12 mouse cellular contexts compared by ENCODE assay signal in the genomic region with DNA sequence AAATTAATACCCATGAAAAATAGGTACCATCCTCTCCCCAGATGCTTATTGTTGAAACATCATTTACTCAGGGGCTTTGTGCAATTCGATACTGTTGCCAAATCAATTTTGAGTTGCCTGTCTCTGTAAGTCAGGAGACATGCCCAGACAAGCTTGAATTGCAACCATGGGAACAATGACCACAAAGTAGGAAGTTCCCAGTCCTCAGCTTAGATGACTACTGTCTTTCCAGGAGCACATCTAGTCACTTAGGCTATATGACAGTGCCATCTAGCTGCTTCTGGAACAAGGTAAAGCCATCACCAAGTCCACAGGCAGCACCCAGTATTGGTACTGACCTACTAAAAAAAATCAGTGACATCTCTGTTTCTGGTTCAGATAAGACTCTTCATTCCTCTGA. TPM values are rescaled to one million over a fixed set of nuclear protein-coding genes. Genes with fewer than 3 reads are reported as not detected.
DNase-seq lines count a peak whose midpoint lies in the region; ATAC-seq and TF ChIP-seq lines count a peak whose summit lies in the region.
"Had no signal": no experiment of that assay in that cellular context is flagged by ENCODE, and none has a peak within 500 bp of the region (broad histone marks: within the 10 kb centered on the region; RNA-seq: fewer than 3 reads in every experiment).

No protein-coding gene starts in this region.

- peak in 1 of 3 experiments; percentile 25; a peak in 1 of 6 replicates for TF ChIP-seq CTCF in MEL (IDR thresholded peaks at IDR 0.05 in 2 of 3, conservative IDR thresholded peaks at IDR 0.05 in 1 of 3; ENCODE audit: control insufficient read depth in 1 of 3, insufficient read depth in 1 of 3, low read depth in 2 of 3, low read length in 3 of 3, poor library complexity in 1 of 3, severe bottlenecking in 1 of 3)
- peak; percentile 52 for TF ChIP-seq CTCF in liver, postnatal 0 days (IDR thresholded peaks at IDR 0.05; ENCODE audit: low read depth)

- WGBS in liver, postnatal 0 days (ENCODE audit: insufficient replicate concordance): 29% methylated on average over 1 of the region's 1 CpGs

- peak; percentile 4 to 15 for DNase-seq in lung, adult 18-20 months
- no peak for DNase-seq in lung, postnatal 14 days
- DNase-seq in MEL (ENCODE audit: low read depth, low spot score): peak; percentile 57
- DNase-seq in liver, postnatal 0 days: no peak
- DNase-seq in kidney, postnatal 25 days: no peak
- no peak for DNase-seq in adrenal gland, postnatal 25 days
- DNase-seq: gastrocnemius, postnatal 14 days; thymus, adult 2 months had no signal

- no peak for TF ChIP-seq POLR2A in MEL (IDR thresholded peaks at IDR 0.05; ENCODE audit: control insufficient read depth in 1 of 2, insufficient read depth in 1 of 2, low read depth in 1 of 2, low read length in 2 of 2, poor library complexity in 1 of 2)

- TF ChIP-seq RAD21 in MEL (IDR thresholded peaks at IDR 0.05; ENCODE audit: low read depth, low read length): peak; percentile 39

- no peak for TF ChIP-seq EP300 in MEL (IDR thresholded peaks at IDR 0.05; ENCODE audit: low read depth in 1 of 2, low read length in 2 of 2)
- TF ChIP-seq EP300 in liver, postnatal 0 days (IDR thresholded peaks at IDR 0.05; ENCODE audit: low read depth): no peak

- H3K4me3 ChIP-seq in MEL (ENCODE audit: control insufficient read depth in 1 of 2, insufficient read depth in 1 of 2, low read depth in 2 of 2, low read length in 2 of 2): no peak overlapping the region
- H3K4me3 ChIP-seq in liver, postnatal 0 days (ENCODE audit: low read depth, low read length): no peak overlapping the region
- H3K4me3 ChIP-seq: embryonic facial prominence, embryonic 12.5 days; midbrain, embryonic 12.5 days; neural tube, embryonic 15.5 days had no signal

- peaks cover 0 to 37% of the 10 kb centered on the region in 2 experiments; a peak in 2 of 4 replicates for H3K36me3 ChIP-seq in MEL (ENCODE audit: control insufficient read depth in 1 of 2, insufficient read depth in 2 of 2, low read length in 2 of 2)
- no peaks in the 10 kb centered on the region for H3K36me3 ChIP-seq in liver, postnatal 0 days (replicated peaks; ENCODE audit: insufficient read depth, low read length)
- H3K36me3 ChIP-seq: embryonic facial prominence, embryonic 12.5 days; midbrain, embryonic 12.5 days; neural tube, embryonic 15.5 days had no signal

- no peak overlapping the region for H3K27ac ChIP-seq in MEL (ENCODE audit: control insufficient read depth, low read depth, low read length)
- 0 out of 2 replicates have a peak overlapping the region, but pooled peaks have one; percentile 51 for H3K27ac ChIP-seq in liver, postnatal 0 days (ENCODE audit: low read depth)
- H3K27ac ChIP-seq: embryonic facial prominence, embryonic 12.5 days; midbrain, embryonic 12.5 days; neural tube, embryonic 15.5 days had no signal

- H3K79me2 ChIP-seq in MEL (ENCODE audit: control insufficient read depth, insufficient read depth, low read length, poor library complexity): no peaks in the 10 kb centered on the region

- ATAC-seq in common myeloid progenitor, adult 5-6 weeks (replicated peaks; ENCODE audit: low read depth, poor library complexity, severe bottlenecking): peak; percentile 62; the same call in 1 of the 2 replicates
- ATAC-seq in liver, postnatal 0 days: peak; percentile 21

- H3K9ac ChIP-seq in MEL (ENCODE audit: control insufficient read depth, low read depth, low read length, poor library complexity, severe bottlenecking): no peak overlapping the region
- H3K9ac ChIP-seq in liver, postnatal 0 days (replicated peaks): no peak overlapping the region
- H3K9ac ChIP-seq: embryonic facial prominence, embryonic 12.5 days; midbrain, embryonic 12.5 days; neural tube, embryonic 15.5 days had no signal

- H3K9me3 ChIP-seq in MEL (replicated peaks; ENCODE audit: insufficient read depth, low read length): no peaks in the 10 kb centered on the region
- H3K9me3 ChIP-seq in liver, postnatal 0 days (ENCODE audit: low read length): no peaks in the 10 kb centered on the region
- H3K9me3 ChIP-seq: embryonic facial prominence, embryonic 12.5 days; midbrain, embryonic 12.5 days; neural tube, embryonic 15.5 days had no signal

- no peaks in the 10 kb centered on the region for H3K27me3 ChIP-seq in MEL (ENCODE audit: control insufficient read depth in 1 of 2, insufficient read depth in 2 of 2, low read length in 2 of 2)
- no peaks in the 10 kb centered on the region for H3K27me3 ChIP-seq in liver, postnatal 0 days (ENCODE audit: insufficient read depth, low read length)
- H3K27me3 ChIP-seq: embryonic facial prominence, embryonic 12.5 days; midbrain, embryonic 12.5 days; neural tube, embryonic 15.5 days had no signal

- H3K4me2 ChIP-seq in liver, postnatal 0 days (ENCODE audit: low read depth, low read length): no peak overlapping the region
- H3K4me2 ChIP-seq: embryonic facial prominence, embryonic 12.5 days; midbrain, embryonic 12.5 days; neural tube, embryonic 15.5 days had no signal

- peaks cover 2 to 25% of the 10 kb centered on the region in 2 experiments; a peak in 3 of 4 replicates for H3K4me1 ChIP-seq in MEL (ENCODE audit: control insufficient read depth in 1 of 2, insufficient read depth in 2 of 2, low read length in 2 of 2)
- peaks cover 20% of the 10 kb centered on the region for H3K4me1 ChIP-seq in liver, postnatal 0 days (ENCODE audit: insufficient read depth)
- H3K4me1 ChIP-seq: embryonic facial prominence, embryonic 12.5 days; midbrain, embryonic 12.5 days; neural tube, embryonic 15.5 days had no signal

TF ChIP-seq in MEL, 35 proteins besides CTCF, POLR2A, EP300 and RAD21:
- TF ChIP-seq MEF2A (IDR thresholded peaks at IDR 0.05; ENCODE audit: extremely low read depth, insufficient replicate concordance, low read depth, low read length, poor library complexity, severe bottlenecking) (no peak), CHD2 (IDR thresholded peaks at IDR 0.05; ENCODE audit: low read length) (no peak), SIN3A (IDR thresholded peaks at IDR 0.05; ENCODE audit: low read length) (no peak), ZMIZ1 (IDR thresholded peaks at IDR 0.05; ENCODE audit: low read depth, low read length) (no peak), MYC (IDR thresholded peaks at IDR 0.05; ENCODE audit: low read depth, low read length) (no peak), NELFE (IDR thresholded peaks at IDR 0.05; ENCODE audit: low read depth, low read length) (no peak), JUND (IDR thresholded peaks at IDR 0.05; ENCODE audit: low read depth, low read length) (no peak), TCF12 (IDR thresholded peaks at IDR 0.05; ENCODE audit: low read depth, low read length) (no peak), GATA1 (IDR thresholded peaks at IDR 0.05; ENCODE audit: low read depth, low read length) (no peak), MAFK (IDR thresholded peaks at IDR 0.05; ENCODE audit: borderline replicate concordance, low read depth, low read length) (no peak), USF1 (IDR thresholded peaks at IDR 0.05; ENCODE audit: low read depth, low read length) (no peak), KAT2A (conservative IDR thresholded peaks at IDR 0.05; ENCODE audit: low read depth, low read length) (no peak), MAX (IDR thresholded peaks at IDR 0.05; ENCODE audit: low read length) (no peak), POLR2AphosphoS5 (IDR thresholded peaks at IDR 0.05; ENCODE audit: borderline replicate concordance, low read depth, low read length) (no peak)

RNA-seq across cellular contexts. Expression of gene Xiap, which starts 41.4 kb away (rescaled TPM):
- total RNA-seq in MEL (2012; rRNA removed): 7.8 and 8.0 TPM in 2 replicates
- 10 to 100 TPM; 11.8 to 89.2 TPM for polyA plus RNA-seq in MEL (2012; ENCODE audit: insufficient read depth in 1 of 2, insufficient read length in 2 of 2, low read depth in 1 of 2, low replicate concordance in 2 of 2, missing spikeins in 1 of 2)
- 48.1 and 55.3 TPM in 2 replicates for total RNA-seq in common myeloid progenitor, adult 5-6 weeks (2017)
- polyA plus RNA-seq in liver, postnatal 0 days (2015; fragmentation: Nextera tagmentation; extraction: Ambion mirVana): 8.9 and 9.5 TPM in 2 replicates
- total RNA-seq in adrenal gland, postnatal 25 days (2021): 45.4 and 55.7 TPM in 2 replicates

Comparison
In these comparisons a context has a peak if more than half of its experiments do, and no peak if none do; other contexts are left out.
1. DNase-seq: peak in lung, adult 18-20 months (2 of 2) and MEL (single experiment); none in lung, postnatal 14 days (single experiment), liver, postnatal 0 days (single experiment), kidney, postnatal 25 days (0 of 2) and adrenal gland, postnatal 25 days (single experiment).